Mouse (Mus musculus) embryonic fibroblast, embryonic 13.5 days (primary cell): ENCODE measurements at regions not wholly inside any gene's neighbourhood (a gene's known extent, or its start where the extent isn't known, plus 50 kb on each side); places are given as distances from the start of the nearest gene placed in this dataset.

Experiments
- CTCF ChIP-seq: IDR thresholded peaks from 2 replicates; pipeline ENCODE4 v1.5.1; 2011; ENCODE audit warnings: mild to moderate bottlenecking, control low read depth, low read length, moderate library complexity, borderline replicate concordance; ENCODE audit not compliant: insufficient read depth
- POLR2A ChIP-seq: IDR thresholded peaks from 2 replicates; pipeline ENCODE4 v1.6.1; 2011; ENCODE audit warnings: low read depth, mild to moderate bottlenecking, control low read depth, low read length, moderate library complexity

DNA sequence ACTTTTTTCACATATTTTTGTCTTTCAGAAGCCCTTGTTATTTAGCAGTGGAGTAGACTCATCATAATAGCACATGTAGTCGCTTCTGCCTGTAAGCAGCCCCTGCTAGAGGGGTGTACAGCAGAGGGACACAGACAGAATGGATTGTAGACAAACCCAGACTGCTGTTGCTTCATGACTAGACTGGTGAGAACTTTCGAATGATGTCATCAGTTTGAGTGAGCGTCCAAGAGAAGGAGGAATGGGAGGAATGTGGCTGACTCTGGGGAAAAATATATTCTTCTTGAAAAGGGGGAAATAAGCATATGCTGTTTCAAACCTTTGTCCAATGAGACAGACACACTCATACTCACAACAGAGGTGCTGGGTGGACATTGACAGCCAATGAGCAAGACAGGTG lies 436.1 kb downstream of the Fgf9 start:
- TF ChIP-seq POLR2A (no peak), CTCF (no peak)
